Mouse (Mus musculus) liver, adult 2 months (tissue): ENCODE results near the gene Gm28576.
"Not testable (repeated sequence)": the region's sequence is repeated elsewhere in the genome, so short reads cannot be mapped to it uniquely, and the experiment has no call there.

Experiments
- CTCF ChIP-seq: fragments of 200-500 bp; IDR thresholded peaks from 2 replicates; pipeline ENCODE4 v1.5.1; 2011; ENCODE audit warnings: low read depth, low read length, control low read depth
- POLR2A ChIP-seq: fragments of 200-500 bp; IDR thresholded peaks from 2 replicates; pipeline ENCODE4 v1.6.1; 2011; ENCODE audit warnings: low read length, control low read depth; ENCODE audit not compliant: insufficient read depth; ENCODE audit errors: extremely low read depth

DNA sequence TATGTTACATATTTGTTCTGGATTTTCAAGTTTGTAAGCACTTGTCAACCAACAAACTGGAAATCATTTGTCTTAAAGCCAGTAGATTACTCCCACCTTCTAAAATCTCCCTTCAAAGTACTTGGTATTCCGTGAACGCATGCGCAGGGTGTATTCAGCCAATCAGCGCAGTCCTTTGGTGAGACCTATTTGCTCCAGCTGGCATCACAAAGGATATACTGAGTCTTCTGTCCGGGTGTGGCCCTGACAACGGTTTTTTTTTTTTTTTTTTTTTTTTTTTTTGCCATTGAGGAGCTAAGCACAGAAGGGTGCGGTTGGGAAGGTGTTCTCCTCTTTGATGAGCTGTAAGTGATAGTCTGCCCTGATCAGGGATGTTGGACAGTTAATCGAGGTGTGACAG lies at the start of gene Gm28576:
- not testable (repeated sequence) for TF ChIP-seq CTCF, POLR2A
